In the genomic region with DNA sequence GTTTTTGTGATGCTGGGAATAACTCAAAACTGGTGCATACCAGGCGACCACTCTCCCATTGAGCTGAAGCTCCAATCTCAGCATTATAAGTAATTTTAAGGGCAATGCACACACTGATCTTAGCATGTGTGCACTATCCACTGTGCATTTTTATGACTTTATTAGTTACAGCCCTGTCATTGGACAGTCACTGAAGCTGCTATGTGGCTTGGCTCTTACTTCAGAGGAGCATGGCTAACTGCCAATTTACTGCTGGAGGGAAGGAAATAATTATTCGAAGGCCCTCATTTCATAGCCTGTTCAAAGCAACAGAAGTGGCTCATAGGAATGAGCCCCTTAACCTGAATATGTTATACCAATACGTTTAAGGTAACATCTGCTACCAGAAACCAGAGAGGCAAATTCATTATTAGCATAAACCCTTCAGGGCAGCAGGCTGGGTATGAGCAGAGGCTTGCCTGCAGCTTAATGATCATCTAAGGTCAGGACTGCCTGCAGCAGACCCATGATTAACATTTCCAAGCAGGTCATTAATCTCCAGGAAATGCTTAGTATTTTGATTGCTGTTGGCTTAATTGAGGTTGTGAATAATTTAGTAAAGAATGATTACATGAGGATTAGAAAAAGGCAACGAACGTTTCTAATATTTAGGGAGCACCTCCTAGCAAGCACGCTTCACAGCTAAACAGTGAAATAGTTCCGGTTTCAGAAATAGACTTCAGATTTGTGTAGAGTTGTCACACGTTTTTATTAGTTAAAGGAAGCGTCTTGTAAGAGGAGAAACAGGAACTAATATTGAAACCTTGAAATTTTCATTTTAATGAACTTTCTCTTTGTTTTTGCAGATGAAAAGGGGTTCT, we compare ENCODE assay signal across 9 mouse cellular contexts. TPM values are rescaled to one million over a fixed set of nuclear protein-coding genes. Genes with fewer than 3 reads are reported as not detected.
DNase-seq lines count a peak whose midpoint lies in the region; ATAC-seq and TF ChIP-seq lines count a peak whose summit lies in the region.
"Had no signal": no experiment of that assay in that cellular context is flagged by ENCODE, and none has a peak within 500 bp of the region (broad histone marks: within the 10 kb centered on the region; RNA-seq: fewer than 3 reads in every experiment).

No protein-coding gene starts in this region.

- TF ChIP-seq POLR2A in lung, adult 2 months (IDR thresholded peaks at IDR 0.05; ENCODE audit: borderline replicate concordance, extremely low read depth, low read depth, low read length), result no peak

- H3K4me1 ChIP-seq in lung, embryonic 16.5 days (replicated peaks; ENCODE audit: control insufficient read depth, insufficient read depth, low read length), result peaks cover 4% of the 10 kb centered on the region
- no peaks in the 10 kb centered on the region for H3K4me1 ChIP-seq in lung, adult 2 months (ENCODE audit: control insufficient read depth, insufficient read depth, low read length)
- H3K4me1 ChIP-seq in kidney, embryonic 15.5 days, result peaks cover 10% of the 10 kb centered on the region; the same call in 1 of the 2 replicates
- H3K4me1 ChIP-seq in midbrain, postnatal 0 days (ENCODE audit: insufficient read depth, low read length), result no peaks in the 10 kb centered on the region

- H3K4me2 ChIP-seq in lung, embryonic 16.5 days (ENCODE audit: low read depth, low read length), result no peak overlapping the region
- H3K4me2 ChIP-seq in kidney, embryonic 15.5 days, result peak overlapping the region; percentile 15
- no peak overlapping the region for H3K4me2 ChIP-seq in midbrain, postnatal 0 days (ENCODE audit: low read depth, low read length, poor library complexity, severe bottlenecking)

- DNase-seq in lung, adult 2 months, result no peak
- peak; percentile 18 for DNase-seq in fat pad, adult 2 months (ENCODE audit: extremely low read depth, low read depth, low spot score)
- DNase-seq in midbrain, postnatal 0 days (ENCODE audit: low spot score), result peak; percentile 55
- DNase-seq in natural killer cell, adult 2 months (ENCODE audit: low spot score in 2 of 2), result no peak
- DNase-seq in testis, postnatal 14 days (ENCODE audit: low spot score), result no peak
- no peak for DNase-seq in urinary bladder, postnatal 10 days (ENCODE audit: low spot score)

- peak; percentile 92 for ATAC-seq in lung, embryonic 16.5 days (ENCODE audit: low read depth)
- ATAC-seq in kidney, embryonic 15.5 days (replicated peaks; ENCODE audit: low FRiP score), result peak; percentile 93
- peak; percentile 82 for ATAC-seq in midbrain, postnatal 0 days (ENCODE audit: low FRiP score)

- no peak overlapping the region for H3K9ac ChIP-seq in lung, embryonic 16.5 days (ENCODE audit: low read length)
- no peak overlapping the region for H3K9ac ChIP-seq in kidney, embryonic 15.5 days
- H3K9ac ChIP-seq in midbrain, postnatal 0 days (replicated peaks; ENCODE audit: low read length, poor library complexity, severe bottlenecking), result no peak overlapping the region

- WGBS in lung, embryonic 16.5 days, result 32% methylated on average over 9 of the region's 9 CpGs
- 33% methylated on average over 9 of the region's 9 CpGs for WGBS in lung, adult 2 months
- 33% methylated on average over 9 of the region's 9 CpGs for WGBS in kidney, embryonic 15.5 days
- 33% methylated on average over 9 of the region's 9 CpGs for whole genome bisulfite sequencing in midbrain, postnatal 0 days

- no peak overlapping the region for H3K4me3 ChIP-seq in lung, embryonic 16.5 days (ENCODE audit: low read length)
- no peak overlapping the region for H3K4me3 ChIP-seq in lung, adult 2 months (replicated peaks; ENCODE audit: extremely low read depth, low read depth, low read length)
- H3K4me3 ChIP-seq in kidney, embryonic 15.5 days (replicated peaks), result no peak overlapping the region
- no peak overlapping the region for H3K4me3 ChIP-seq in midbrain, postnatal 0 days (ENCODE audit: low read depth, low read length)
- H3K4me3 ChIP-seq: megakaryocyte, embryonic 14.5 days had no signal

- H3K9me3 ChIP-seq in lung, embryonic 16.5 days (ENCODE audit: control insufficient read depth, low read length), result peaks cover 2% of the 10 kb centered on the region; the same call in 1 of the 2 replicates
- peaks cover 3% of the 10 kb centered on the region for H3K9me3 ChIP-seq in kidney, embryonic 15.5 days (replicated peaks)
- no peaks in the 10 kb centered on the region for H3K9me3 ChIP-seq in midbrain, postnatal 0 days (ENCODE audit: low read length)

- no peak for TF ChIP-seq CTCF in lung, adult 2 months (IDR thresholded peaks at IDR 0.05; ENCODE audit: insufficient read depth, low read length)
- no peak for TF ChIP-seq CTCF in midbrain, postnatal 0 days (IDR thresholded peaks at IDR 0.05)

- no peaks in the 10 kb centered on the region for H3K36me3 ChIP-seq in lung, embryonic 16.5 days (ENCODE audit: control insufficient read depth, insufficient read depth, low read length)
- H3K36me3 ChIP-seq in kidney, embryonic 15.5 days, result no peaks in the 10 kb centered on the region
- H3K36me3 ChIP-seq in midbrain, postnatal 0 days (ENCODE audit: insufficient read depth, low read length), result no peaks in the 10 kb centered on the region

- no peaks in the 10 kb centered on the region for H3K27me3 ChIP-seq in lung, embryonic 16.5 days (ENCODE audit: control insufficient read depth, insufficient read depth, low read depth, low read length)
- no peaks in the 10 kb centered on the region for H3K27me3 ChIP-seq in kidney, embryonic 15.5 days
- H3K27me3 ChIP-seq in midbrain, postnatal 0 days (ENCODE audit: insufficient read depth, low read length), result no peaks in the 10 kb centered on the region
- H3K27me3 ChIP-seq: megakaryocyte, embryonic 14.5 days had no signal

- no peak overlapping the region for H3K27ac ChIP-seq in lung, embryonic 16.5 days (ENCODE audit: low read length)
- H3K27ac ChIP-seq in kidney, embryonic 15.5 days, result peak overlapping the region; percentile 82
- H3K27ac ChIP-seq in midbrain, postnatal 0 days (ENCODE audit: low read depth, low read length), result peak overlapping the region; percentile 44; the same call in 1 of the 2 replicates

RNA-seq across cellular contexts. Expression of gene Spata9, which starts 25.4 kb away (rescaled TPM):
- 0.48 and 0.74 TPM in 2 replicates for polyA plus RNA-seq in lung, embryonic 16.5 days (2015; fragmentation: Nextera tagmentation; extraction: Ambion mirVana)
- polyA plus RNA-seq in lung, adult 2 months (2012; rRNA removed), result not detected in 2 replicates
- polyA plus RNA-seq in kidney, embryonic 15.5 days (2015; fragmentation: Nextera tagmentation; extraction: Ambion mirVana), result 0.84 and 0.87 TPM in 2 replicates
- total RNA-seq in midbrain, postnatal 0 days (2014; rRNA removed), result 0.49 and 1.4 TPM in 2 replicates
- polyA plus RNA-seq in midbrain, postnatal 0 days (2015; fragmentation: Nextera tagmentation; extraction: Ambion mirVana), result 3.8 and 4.7 TPM in 2 replicates

RNA-seq across cellular contexts. Expression of gene Rfesd, which starts 26.1 kb away (rescaled TPM):
- polyA plus RNA-seq in lung, embryonic 16.5 days (2015; fragmentation: Nextera tagmentation; extraction: Ambion mirVana), result 17.8 and 18.8 TPM in 2 replicates
- 3.7 and 5.7 TPM in 2 replicates for polyA plus RNA-seq in lung, adult 2 months (2012; rRNA removed)
- 18.9 and 20.2 TPM in 2 replicates for polyA plus RNA-seq in kidney, embryonic 15.5 days (2015; fragmentation: Nextera tagmentation; extraction: Ambion mirVana)
- 16.7 and 18.7 TPM in 2 replicates for total RNA-seq in midbrain, postnatal 0 days (2014; rRNA removed)
- polyA plus RNA-seq in midbrain, postnatal 0 days (2015; fragmentation: Nextera tagmentation; extraction: Ambion mirVana), result 25.4 and 25.5 TPM in 2 replicates

RNA-seq across cellular contexts. Expression of gene Rhobtb3, which starts 48.7 kb away (rescaled TPM):
- 19.8 and 24.7 TPM in 2 replicates for polyA plus RNA-seq in lung, embryonic 16.5 days (2015; fragmentation: Nextera tagmentation; extraction: Ambion mirVana)
- 3.3 and 4.6 TPM in 2 replicates for polyA plus RNA-seq in lung, adult 2 months (2012; rRNA removed)
- polyA plus RNA-seq in kidney, embryonic 15.5 days (2015; fragmentation: Nextera tagmentation; extraction: Ambion mirVana), result 37.5 and 40.9 TPM in 2 replicates
- 31.7 and 67.6 TPM in 2 replicates for total RNA-seq in midbrain, postnatal 0 days (2014; rRNA removed)
- polyA plus RNA-seq in midbrain, postnatal 0 days (2015; fragmentation: Nextera tagmentation; extraction: Ambion mirVana), result 11.6 and 12.1 TPM in 2 replicates

Comparison
In these comparisons a context has a peak if more than half of its experiments do, and no peak if none do; other contexts are left out.
1. DNase-seq: peak in fat pad, adult 2 months (single experiment) and midbrain, postnatal 0 days (single experiment); none in lung, adult 2 months (single experiment), natural killer cell, adult 2 months (0 of 2), testis, postnatal 14 days (single experiment) and urinary bladder, postnatal 10 days (single experiment).
2. Peak in every context shown above with its lines, with median percentiles within 50 percentile points of each other: ATAC-seq.